Mouse (Mus musculus) forebrain, embryonic 14.5 days (tissue): ENCODE data around the gene Golph3. TPM values are rescaled to one million over a fixed set of nuclear protein-coding genes. Genes with fewer than 3 reads are reported as not detected.

Experiments used
- ATAC-seq: fragments of 200-750 bp; cut with Nextera tagmentation; 2 replicates; pipeline ENCODE4 v1.8.0; 2017; ENCODE audit warnings: mild to moderate bottlenecking, moderate library complexity
- DNase-seq: peaks from one replicate; pipeline ENCODE4 v3.0.0-alpha.2; 2015; ENCODE audit warnings: low spot score
- H3K27ac ChIP-seq: fragments of 300-500 bp; sonication (generic); 2 replicates; pipeline ENCODE4 v1.5.1; 2014; ENCODE audit warnings: low read depth, mild to moderate bottlenecking, control low read depth, low read length, moderate library complexity
- H3K27me3 ChIP-seq: fragments of 300-500 bp; sonication (generic); replicated peaks from 2 replicates; pipeline ENCODE4 v1.6.1; 2014; ENCODE audit warnings: low read length, control low read depth, mixed read lengths; ENCODE audit not compliant: control insufficient read depth, insufficient read depth
- H3K36me3 ChIP-seq: fragments of 300-500 bp; sonication (generic); 2 replicates; pipeline ENCODE4 v1.6.1; 2014; ENCODE audit warnings: low read length, control low read depth; ENCODE audit not compliant: control insufficient read depth, insufficient read depth
- H3K4me1 ChIP-seq: fragments of 300-500 bp; sonication (generic); 2 replicates; pipeline ENCODE4 v1.6.1; 2014; ENCODE audit warnings: antibody characterized with exemption, low read length, control low read depth; ENCODE audit not compliant: control insufficient read depth, insufficient read depth
- H3K4me2 ChIP-seq: fragments of 300-500 bp; sonication (generic); 2 replicates; pipeline ENCODE4 v1.6.1; 2014; ENCODE audit warnings: mild to moderate bottlenecking, control low read depth, low read length
- H3K4me3 ChIP-seq: fragments of 300-500 bp; sonication (generic); 2 replicates; pipeline ENCODE4 v1.5.1; 2014; ENCODE audit warnings: low read depth, low read length, control low read depth
- H3K9ac ChIP-seq: fragments of 300-500 bp; sonication (generic); 2 replicates; pipeline ENCODE4 v1.6.1; 2014; ENCODE audit warnings: mild to moderate bottlenecking, low read length, control low read depth, moderate library complexity
- H3K9me3 ChIP-seq: fragments of 300-500 bp; sonication (generic); replicated peaks from 2 replicates; pipeline ENCODE4 v1.6.1; 2016; ENCODE audit warnings: low read length, control low read depth, mixed read lengths; ENCODE audit not compliant: control insufficient read depth
- WGBS: fragments of 180-500 bp; shearing (Covaris S2); extraction: QIAGEN DNeasy Blood & Tissue Kit; methylation state at CpG from one replicate; pipeline ENCODE4 v1.1.7; 2014; 5-methylcytosine and 5-hydroxymethylcytosine counted together
- polyA plus RNA-seq: library from polyadenylated mRNA; unstranded; fragments of >200 nt; fragmentation: Nextera tagmentation; extraction: Ambion mirVana; gene quantifications from 2 replicates; pipeline ENCODE4 v1.2.1, GENCODE M21; 2014

The Golph3 gene
- polyA plus RNA-seq, 1 experiment from 2014 or later: 83.0 TPM

DNA sequence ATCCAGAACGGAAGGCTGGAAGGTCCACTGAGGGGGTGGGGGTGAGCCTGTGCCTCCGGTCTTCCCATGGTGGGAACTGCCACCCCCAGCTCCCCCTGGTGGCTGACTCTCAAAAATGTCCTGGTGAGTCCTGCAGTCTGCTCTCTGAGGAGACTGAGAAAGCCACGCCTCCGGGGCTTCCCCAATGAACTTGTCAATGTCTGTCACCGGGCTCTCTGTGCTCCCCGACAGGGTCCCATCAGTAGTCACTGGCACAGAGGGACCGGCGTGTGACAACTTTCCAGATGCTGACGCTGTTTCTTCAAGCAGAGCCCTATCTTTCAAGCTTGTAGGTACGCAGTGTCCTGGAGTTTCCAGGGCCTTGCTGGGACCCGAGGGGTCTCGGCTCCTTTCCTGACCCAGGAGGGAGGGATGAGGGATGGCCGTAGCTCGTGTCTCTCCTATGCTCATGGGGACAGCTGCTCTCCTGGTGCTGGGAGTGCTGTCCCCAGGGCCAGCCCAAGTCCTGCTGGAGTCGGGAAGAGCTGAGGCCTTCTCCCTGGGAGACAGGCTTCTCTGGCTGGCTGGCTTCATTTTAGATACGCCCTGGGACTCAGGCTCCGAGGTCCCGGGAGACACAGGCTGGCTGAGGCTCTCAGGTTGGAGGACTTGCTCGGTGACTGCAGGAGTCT is 54.5 kb downstream of the Golph3 start:
- Histone ChIP-seq H3K4me2 (peak overlapping the region; percentile 46), H3K27ac (no peak overlapping the region), H3K4me3 (peak overlapping the region; percentile 22), H3K9me3 (no peaks in the 10 kb centered on the region), H3K27me3 (no peaks in the 10 kb centered on the region), H3K36me3 (no peaks in the 10 kb centered on the region), H3K4me1 (no peaks in the 10 kb centered on the region; the same call in 1 of the 2 replicates), H3K9ac (peak overlapping the region; percentile 29; the same call in 1 of the 2 replicates)
- DNase-seq: peak; percentile 88
- 20% methylated on average over 19 of the region's 19 CpGs for WGBS
- ATAC-seq: peak; percentile 78

DNA sequence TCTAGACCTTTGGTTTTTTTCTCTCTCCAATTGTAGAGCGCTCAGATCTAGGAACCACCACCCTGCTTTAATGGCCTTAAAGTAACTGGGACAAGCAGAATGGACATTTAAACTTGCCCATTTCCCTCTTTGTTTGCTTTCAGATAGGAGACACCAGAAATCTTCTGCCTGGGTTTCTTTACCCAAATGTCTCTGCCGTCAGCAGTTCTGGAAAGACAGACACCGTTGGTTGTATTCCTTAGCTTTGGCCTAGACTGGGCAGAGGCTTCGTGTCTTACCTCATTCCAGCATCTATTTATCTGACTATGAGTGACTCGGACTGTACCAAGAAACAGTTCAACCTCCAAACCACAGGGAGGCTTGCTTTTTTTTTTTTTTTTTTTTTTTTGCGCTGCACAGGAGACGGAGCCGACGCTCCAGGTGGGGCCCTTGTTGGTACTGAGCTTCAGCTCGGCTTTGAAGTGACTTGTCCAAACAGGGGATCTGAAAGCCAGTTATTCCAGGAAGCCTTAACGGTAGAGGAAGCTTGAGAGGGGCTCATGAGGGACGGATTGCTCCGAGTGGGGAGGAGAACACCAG is 55.3 kb downstream of the Golph3 start:
- DNase-seq (no peak), ATAC-seq (no peak)
- H3K27ac ChIP-seq: no peak overlapping the region
- H3K4me1 ChIP-seq: no peaks in the 10 kb centered on the region; the same call in 1 of the 2 replicates
- no peak overlapping the region for H3K4me3 ChIP-seq
- H3K4me2 ChIP-seq: no peak overlapping the region; the same call in 1 of the 2 replicates
- H3K9ac ChIP-seq: no peak overlapping the region
- H3K36me3 ChIP-seq: no peaks in the 10 kb centered on the region
- H3K27me3 ChIP-seq: no peaks in the 10 kb centered on the region
- H3K9me3 ChIP-seq: no peaks in the 10 kb centered on the region
- WGBS: 43% methylated on average over 13 of the region's 13 CpGs

DNA sequence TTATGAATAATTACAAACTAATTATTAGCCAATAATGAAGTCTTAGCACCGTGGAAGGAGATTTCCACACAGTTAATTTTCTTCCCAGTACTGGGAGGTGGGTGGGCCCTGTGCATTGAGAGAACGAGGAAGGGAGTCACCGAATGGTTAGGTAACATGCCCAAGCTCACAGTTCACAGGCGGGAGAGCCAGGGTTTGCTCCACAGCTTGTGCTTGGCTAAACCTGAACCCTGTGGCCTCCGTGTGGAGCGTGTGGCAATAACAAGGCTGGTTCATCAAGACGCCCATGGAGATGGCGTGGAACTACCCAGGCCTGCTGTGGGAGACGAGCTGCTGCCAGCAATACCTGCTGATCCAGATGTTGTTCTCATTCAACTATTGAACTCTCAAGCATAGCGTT is 56.5 kb downstream of the Golph3 start:
- 68% methylated on average over 10 of the region's 10 CpGs for WGBS
- no peak overlapping the region for H3K4me2 ChIP-seq
- DNase-seq (no peak), ATAC-seq (no peak)
- H3K36me3 ChIP-seq: no peaks in the 10 kb centered on the region
- H3K9me3 ChIP-seq: no peaks in the 10 kb centered on the region
- H3K9ac ChIP-seq: no peak overlapping the region
- H3K4me3 ChIP-seq: no peak overlapping the region
- H3K4me1 ChIP-seq: no peaks in the 10 kb centered on the region; the same call in 1 of the 2 replicates
- H3K27ac ChIP-seq: no peak overlapping the region
- no peaks in the 10 kb centered on the region for H3K27me3 ChIP-seq

- Histone ChIP-seq H3K4me1 (no peaks in the 10 kb centered on the region; the same call in 1 of the 2 replicates), H3K36me3 (no peaks in the 10 kb centered on the region), H3K27me3 (no peaks in the 10 kb centered on the region), H3K4me2 (no peak overlapping the region), H3K9ac (no peak overlapping the region), H3K9me3 (no peaks in the 10 kb centered on the region), H3K27ac (no peak overlapping the region), H3K4me3 (no peak overlapping the region)
- 92% methylated on average over 3 of the region's 3 CpGs for WGBS
- no peak for DNase-seq
- ATAC-seq: no peak
Measured at GRCm38 (mm10) chr15:12380057-12380456, 58.8 kb downstream of the Golph3 start.

- WGBS: 46% methylated on average over 5 of the region's 5 CpGs
- DNase-seq: no peak
Measured at GRCm38 (mm10) chr15:12380548-12380947, 59.3 kb downstream of the Golph3 start.

DNA sequence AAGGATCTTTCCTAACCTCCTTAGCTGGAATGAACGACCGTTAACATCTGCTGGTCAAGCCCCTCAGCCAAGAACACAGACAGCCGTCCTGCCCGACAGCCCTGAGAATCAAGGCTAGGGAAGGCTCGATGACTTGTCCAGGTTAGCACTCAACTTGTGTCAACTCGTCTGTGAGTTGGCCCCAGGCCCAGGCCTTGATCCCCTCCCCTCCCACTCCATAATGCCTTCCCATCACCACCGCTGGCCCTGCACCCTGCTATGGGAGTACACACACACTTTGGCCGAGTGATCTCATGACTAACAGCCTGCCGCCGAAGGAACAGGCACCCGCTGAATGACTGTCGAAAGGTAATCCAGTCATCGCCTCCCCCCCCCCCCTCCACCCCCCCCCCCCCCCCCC is 63.4 kb downstream of the Golph3 start:
- DNase-seq: no peak
- Histone ChIP-seq H3K36me3 (no peaks in the 10 kb centered on the region), H3K27ac (no peak overlapping the region)

More at GRCm38 (mm10) chr15:12380548-12380947, 59.3 kb downstream of the Golph3 start:
- Histone ChIP-seq H3K4me3 (no peak overlapping the region), H3K27me3 (no peaks in the 10 kb centered on the region), H3K9ac (no peak overlapping the region), H3K4me2 (no peak overlapping the region), H3K4me1 (no peaks in the 10 kb centered on the region; the same call in 1 of the 2 replicates), H3K27ac (no peak overlapping the region), H3K9me3 (no peaks in the 10 kb centered on the region), H3K36me3 (no peaks in the 10 kb centered on the region)
- ATAC-seq: no peak

DNA sequence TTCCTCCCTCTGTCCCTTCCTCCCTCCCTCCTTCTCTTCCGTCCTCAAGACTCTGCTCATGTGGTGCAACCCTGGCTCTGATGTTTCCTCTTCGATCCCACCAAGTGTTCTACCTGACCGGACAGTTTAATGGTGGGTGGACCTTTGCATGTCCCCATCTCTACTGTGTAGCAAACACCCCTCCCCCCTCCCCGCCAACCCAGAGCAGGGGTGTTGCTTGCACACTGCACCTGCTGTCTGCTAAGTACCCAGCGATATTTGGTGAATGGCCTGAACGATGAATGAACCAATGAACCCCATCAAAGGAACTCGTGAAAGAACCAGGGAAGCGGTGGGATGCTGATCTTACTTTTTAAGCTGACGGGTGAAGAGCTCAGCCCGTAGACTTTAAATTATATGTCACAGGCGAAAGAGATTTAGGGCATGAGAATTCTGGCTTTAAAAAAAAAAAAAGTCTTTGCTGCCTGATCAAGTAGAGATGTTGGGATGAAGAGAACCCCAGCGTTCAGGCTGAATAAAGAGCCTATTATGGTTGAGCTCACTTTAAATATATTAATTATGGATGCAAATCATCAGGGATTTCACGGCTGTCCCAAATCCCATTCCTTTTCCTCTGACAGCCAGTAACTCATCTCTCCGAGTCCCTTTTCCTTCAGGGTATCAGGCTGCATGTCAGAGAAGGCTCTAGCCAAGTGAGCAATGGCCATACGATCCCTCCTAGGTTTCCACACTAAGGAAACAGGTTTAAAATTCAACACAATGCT is 67.7 kb downstream of the Golph3 start:
- no peaks in the 10 kb centered on the region for H3K36me3 ChIP-seq
- H3K4me2 ChIP-seq: no peak overlapping the region
- no peak overlapping the region for H3K9ac ChIP-seq
- no peaks in the 10 kb centered on the region for H3K4me1 ChIP-seq
- 59% methylated on average over 15 of the region's 15 CpGs for WGBS
- H3K27me3 ChIP-seq: no peaks in the 10 kb centered on the region
- H3K27ac ChIP-seq: no peak overlapping the region
- no peak for ATAC-seq
- DNase-seq: no peak
- no peak overlapping the region for H3K4me3 ChIP-seq
- no peaks in the 10 kb centered on the region for H3K9me3 ChIP-seq

More for the DNA sequence above, 63.4 kb downstream of the Golph3 start:
- Histone ChIP-seq H3K4me3 (no peak overlapping the region), H3K4me1 (no peaks in the 10 kb centered on the region), H3K9ac (no peak overlapping the region), H3K4me2 (no peak overlapping the region), H3K9me3 (no peaks in the 10 kb centered on the region), H3K27me3 (no peaks in the 10 kb centered on the region)
- WGBS: 87% methylated on average over 13 of the region's 13 CpGs
- no peak for ATAC-seq

- Histone ChIP-seq H3K4me2 (no peak overlapping the region), H3K4me1 (no peaks in the 10 kb centered on the region), H3K4me3 (no peak overlapping the region), H3K36me3 (no peaks in the 10 kb centered on the region), H3K27ac (no peak overlapping the region), H3K9me3 (no peaks in the 10 kb centered on the region), H3K9ac (no peak overlapping the region), H3K27me3 (no peaks in the 10 kb centered on the region)
- WGBS: 92% methylated on average over 10 of the region's 10 CpGs
- ATAC-seq: no peak
- DNase-seq: no peak
Measured at GRCm38 (mm10) chr15:12394758-12395157, 73.5 kb downstream of the Golph3 start.
